Mouse (Mus musculus) E14TG2a.4 (cell line): ENCODE results near the gene Rbbp4.

Source experiments
- CTCF ChIP-seq: conservative IDR thresholded peaks from 2 replicates; pipeline ENCODE4 v1.5.1; 2014; ENCODE audit warnings: low read length
- POU5F1 ChIP-seq: IDR thresholded peaks from 2 replicates; pipeline ENCODE4 v1.6.1; 2014; ENCODE audit warnings: low read length, borderline replicate concordance

DNA sequence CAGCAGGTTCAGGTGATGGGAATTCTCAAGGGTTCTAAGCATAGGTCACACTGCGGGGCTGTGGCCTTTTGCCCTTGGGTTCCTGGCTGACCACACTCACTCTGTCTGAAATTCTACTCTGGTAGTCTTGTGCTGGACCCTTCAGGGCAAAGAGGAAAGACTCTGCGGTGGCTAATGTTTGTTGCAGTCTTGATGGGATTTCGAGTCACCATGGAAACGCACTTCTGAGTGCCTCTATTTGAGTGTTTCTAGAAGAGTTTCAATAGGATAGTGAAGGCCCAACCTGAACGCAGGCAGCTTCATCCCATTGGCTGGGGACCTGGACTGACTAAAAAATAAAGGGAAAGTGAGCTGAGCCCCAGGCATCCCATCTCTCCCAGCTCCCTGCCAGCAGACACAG lies 68.3 kb downstream of the Rbbp4 start:
- TF ChIP-seq CTCF = no peak
- no peak for TF ChIP-seq POU5F1
